Mouse (Mus musculus) ES-E14 (cell line): Measurements from ENCODE around the gene Tlcd2. TPM values are rescaled to one million over a fixed set of nuclear protein-coding genes. Genes with fewer than 3 reads are reported as not detected.

Experiments used
- DNase-seq: peaks from one replicate; pipeline ENCODE4 v3.0.0-alpha.2; 2013; ENCODE audit warnings: low read depth, low spot score
- H3K27ac ChIP-seq: 2 replicates; pipeline ENCODE4 v1.5.1; 2012; ENCODE audit warnings: low read depth, mild to moderate bottlenecking, low read length, moderate library complexity, mixed read lengths; ENCODE audit not compliant: poor library complexity, insufficient read depth, severe bottlenecking
- H3K36me3 ChIP-seq: 2 replicates; pipeline ENCODE4 v1.6.1; 2012; ENCODE audit warnings: mild to moderate bottlenecking, low read length, moderate library complexity, mixed read lengths; ENCODE audit not compliant: control insufficient read depth, poor library complexity, insufficient read depth, severe bottlenecking
- H3K4me1 ChIP-seq, 2 experiments: fragments of 150-350 bp in 1 of 2; sonication (generic) in 1 of 2; 2 replicates each; pipeline ENCODE4 v1.6.1; 2012; ENCODE audit warnings: low read length in 2 of 2, mild to moderate bottlenecking in 1 of 2, mixed read lengths in 1 of 2; ENCODE audit not compliant: control insufficient read depth in 2 of 2, insufficient read depth in 2 of 2, poor library complexity in 1 of 2
- H3K4me3 ChIP-seq, 2 experiments: fragments of 150-350 bp in 1 of 2; sonication (generic) in 1 of 2; 2 replicates each; pipeline ENCODE4 v1.5.1; 2012; ENCODE audit warnings: low read length in 2 of 2, low read depth in 1 of 2, mild to moderate bottlenecking in 1 of 2, mixed read lengths in 1 of 2; ENCODE audit not compliant: insufficient read depth in 1 of 2, poor library complexity in 1 of 2, severe bottlenecking in 1 of 2
- H3K9ac ChIP-seq: 2 replicates; pipeline ENCODE4 v1.6.1; 2012; ENCODE audit warnings: low read depth, mild to moderate bottlenecking, low read length, mixed read lengths; ENCODE audit not compliant: poor library complexity, insufficient read depth, severe bottlenecking
- H3K9me3 ChIP-seq: fragments of 150-350 bp; sonication (generic); 2 replicates; pipeline ENCODE4 v1.6.1; 2012; ENCODE audit warnings: low read depth, mild to moderate bottlenecking, low read length; ENCODE audit not compliant: control insufficient read depth, insufficient read depth
- CHD2 ChIP-seq: IDR thresholded peaks from 2 replicates; pipeline ENCODE4 v1.6.1; 2014; ENCODE audit warnings: mild to moderate bottlenecking, low read depth, low read length, inconsistent platforms
- HCFC1 ChIP-seq: IDR thresholded peaks from 2 replicates; pipeline ENCODE4 v1.6.1; 2012; ENCODE audit warnings: low read length, inconsistent platforms, borderline replicate concordance; ENCODE audit not compliant: insufficient read depth
- MAFK ChIP-seq: IDR thresholded peaks from 2 replicates; pipeline ENCODE4 v1.6.1; 2014; ENCODE audit warnings: mild to moderate bottlenecking, low read depth, low read length, inconsistent platforms; ENCODE audit not compliant: insufficient read depth
- ZC3H11A ChIP-seq: IDR thresholded peaks from 2 replicates; pipeline ENCODE4 v1.6.1; 2012; ENCODE audit warnings: low read depth, mild to moderate bottlenecking, inconsistent platforms, low read length, borderline replicate concordance
- ZNF384 ChIP-seq: IDR thresholded peaks from 2 replicates; pipeline ENCODE4 v1.6.1; 2012; ENCODE audit warnings: low read depth, low read length, inconsistent platforms
- in situ Hi-C, 2 experiments: fragments of 600-800 bp; cut with MboI; formaldehyde crosslinking; loops; one replicate each; pipeline ENCODE4 v1.15.1; 2025; ENCODE audit warnings: low sequenced_read_pairs in 2 of 2, inconsistent platforms in 1 of 2; ENCODE audit not compliant: unreplicated experiment in 2 of 2
- total RNA-seq: library from RNA; depleted of rRNA; stranded (reverse); fragments of 300-350 nt; gene quantifications from 2 replicates; pipeline ENCODE4 v1.2.3, GENCODE M21; 2012

The Tlcd2 gene
- total RNA-seq, 1 experiment, result 5.9 TPM

GRCm38 (mm10) chr11:75420810-75421374, 40.6 kb upstream of the Tlcd2 start:
- in situ Hi-C loops, result no loop called here
- no peak for DNase-seq
- no peaks in the 10 kb centered on the region for H3K9me3 ChIP-seq
- no peaks in the 10 kb centered on the region for H3K36me3 ChIP-seq
- H3K27ac ChIP-seq, result no peak overlapping the region
- no peak for TF ChIP-seq CHD2
- no peak for TF ChIP-seq ZNF384
- no peak for TF ChIP-seq MAFK
- TF ChIP-seq ZC3H11A, result no peak
- H3K4me3 ChIP-seq, result no peak overlapping the region
- H3K4me1 ChIP-seq, result peaks cover 0 to 7% of the 10 kb centered on the region in 2 experiments; a peak in 1 of 4 replicates
- H3K9ac ChIP-seq, result no peak overlapping the region

GRCm38 (mm10) chr11:75421375-75422012, 40.0 kb upstream of the Tlcd2 start:
- DNase-seq, result no peak

GRCm38 (mm10) chr11:75422013-75422792, 39.3 kb upstream of the Tlcd2 start, which contains the start of gene Serpinf1:
Serpinf1 (minus strand) TSS chr11:75422701.
- Histone ChIP-seq H3K9ac (no peak within 1 kb of the TSS), H3K4me3 (no peak within 1 kb of the TSS; a peak in 1 of 4 replicates), H3K36me3 (no peaks in the 10 kb centered on the region), H3K27ac (no peak within 1 kb of the TSS), H3K9me3 (no peaks in the 10 kb centered on the region), H3K4me1 (peaks cover 0 to 5% of the 10 kb centered on the region in 2 experiments; a peak in 1 of 4 replicates)
- no peak for TF ChIP-seq ZNF384
- TF ChIP-seq ZC3H11A, result no peak
- no peak for TF ChIP-seq MAFK
- DNase-seq, result no peak
- in situ Hi-C loops, result no loop called here

More at GRCm38 (mm10) chr11:75421375-75422012, 40.0 kb upstream of the Tlcd2 start:
- Histone ChIP-seq H3K4me1 (peaks cover 0 to 7% of the 10 kb centered on the region in 2 experiments; a peak in 1 of 4 replicates), H3K9ac (no peak overlapping the region), H3K36me3 (no peaks in the 10 kb centered on the region), H3K27ac (no peak overlapping the region), H3K4me3 (no peak overlapping the region), H3K9me3 (no peaks in the 10 kb centered on the region)
- in situ Hi-C loops, result no loop called here
- TF ChIP-seq HCFC1, result no peak
- no peak for TF ChIP-seq ZC3H11A
- no peak for TF ChIP-seq MAFK
- TF ChIP-seq CHD2, result no peak
- TF ChIP-seq ZNF384, result no peak

- H3K9ac ChIP-seq, result no peak overlapping the region
- no peak overlapping the region for H3K4me3 ChIP-seq
- no peak for DNase-seq
- H3K9me3 ChIP-seq, result no peaks in the 10 kb centered on the region
- no peaks in the 10 kb centered on the region for H3K36me3 ChIP-seq
- peaks cover 0 to 5% of the 10 kb centered on the region in 2 experiments; a peak in 1 of 4 replicates for H3K4me1 ChIP-seq
- TF ChIP-seq MAFK, result no peak
- TF ChIP-seq CHD2, result no peak
- no peak for TF ChIP-seq HCFC1
- TF ChIP-seq ZC3H11A, result no peak
- H3K27ac ChIP-seq, result no peak overlapping the region
- in situ Hi-C loops, result no loop called here
These were observed 38.4 kb upstream of the Tlcd2 start for GRCm38 (mm10) chr11:75423091-75423490.
